Mouse (Mus musculus) limb, embryonic 10.5 days (tissue): ENCODE data around the gene Mmp8. TPM values are rescaled to one million over a fixed set of nuclear protein-coding genes. Genes with fewer than 3 reads are reported as not detected.

Experiments used
- DNase-seq: peaks from one replicate; pipeline ENCODE4 v3.0.0-alpha.2; 2017; ENCODE audit warnings: low spot score
- H3K27ac ChIP-seq: fragments of 300-500 bp; sonication (generic); 2 replicates; pipeline ENCODE4 v1.5.1; 2016; ENCODE audit warnings: mild to moderate bottlenecking
- H3K27me3 ChIP-seq: fragments of 300-500 bp; sonication (generic); 2 replicates; pipeline ENCODE4 v1.6.1; 2016; ENCODE audit warnings: low read depth, mild to moderate bottlenecking; ENCODE audit not compliant: poor library complexity, severe bottlenecking
- H3K36me3 ChIP-seq: fragments of 300-500 bp; sonication (generic); 2 replicates; pipeline ENCODE4 v1.6.1; 2016; ENCODE audit warnings: mild to moderate bottlenecking, moderate library complexity
- H3K4me1 ChIP-seq: fragments of 300-500 bp; sonication (generic); 2 replicates; pipeline ENCODE4 v1.6.1; 2016
- H3K4me3 ChIP-seq: fragments of 300-500 bp; sonication (generic); 2 replicates; pipeline ENCODE4 v1.5.1; 2016; ENCODE audit warnings: mild to moderate bottlenecking, moderate library complexity
- H3K9me3 ChIP-seq: fragments of 300-500 bp; sonication (generic); replicated peaks from 2 replicates; pipeline ENCODE4 v1.6.1; 2016; ENCODE audit warnings: mild to moderate bottlenecking
- WGBS: fragments of 180-500 bp; shearing (Covaris S2); methylation state at CpG from one replicate; pipeline ENCODE4 v1.1.7; 2016; 5-methylcytosine and 5-hydroxymethylcytosine counted together
- polyA plus RNA-seq: library from polyadenylated mRNA; unstranded; fragments of >200 nt; fragmentation: Nextera tagmentation; extraction: Ambion mirVana; gene quantifications from 2 replicates; pipeline ENCODE4 v1.2.1, GENCODE M21; 2016

Gene Mmp8
- not detected in 2 replicates for polyA plus RNA-seq

- H3K27ac ChIP-seq, result no peak within 1 kb of the TSS
- 88% methylated on average over 8 of the region's 8 CpGs for WGBS
- no peak for DNase-seq
- H3K4me1 ChIP-seq, result no peaks in the 10 kb centered on the region
- no peaks in the 10 kb centered on the region for H3K36me3 ChIP-seq
- H3K9me3 ChIP-seq, result no peaks in the 10 kb centered on the region
- no peaks in the 10 kb centered on the region for H3K27me3 ChIP-seq
- H3K4me3 ChIP-seq, result no peak within 1 kb of the TSS
Measured at GRCm38 (mm10) chr9:7558221-7559017, at the start of gene Mmp8. Gene Mmp8 (plus strand): TSS chr9:7558456.

DNA sequence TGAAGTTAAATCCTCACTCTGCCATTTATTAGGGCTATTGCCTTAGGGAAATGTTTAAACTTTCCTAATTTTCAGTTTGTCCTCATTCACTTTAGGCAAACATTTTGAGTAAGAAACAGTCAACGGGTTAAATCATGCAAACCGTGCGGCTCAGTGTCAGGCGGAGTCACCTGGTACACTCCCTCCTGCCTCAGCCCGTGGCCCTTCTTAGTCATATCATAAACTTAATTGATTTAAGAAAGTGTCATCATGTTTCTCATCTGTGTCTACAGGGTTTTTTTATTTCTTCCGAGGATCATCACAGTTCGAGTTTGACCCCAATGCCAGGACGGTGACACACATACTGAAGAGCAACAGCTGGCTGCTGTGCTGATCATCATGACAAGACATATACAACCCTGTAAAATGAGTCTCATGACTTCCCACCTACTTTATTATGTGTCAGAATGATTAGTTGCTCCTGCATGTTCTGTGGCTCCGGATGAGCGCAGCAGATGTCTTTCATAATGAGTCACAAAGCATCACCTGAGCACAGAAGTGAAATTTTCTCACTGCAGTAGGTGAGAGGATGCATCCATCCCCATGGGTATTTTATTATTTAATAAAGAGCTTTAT lies 48.5 kb upstream of the Mmp8 start:
- WGBS, result 88% methylated on average over 10 of the region's 10 CpGs
- H3K27ac ChIP-seq, result no peak overlapping the region
- no peaks in the 10 kb centered on the region for H3K27me3 ChIP-seq
- no peaks in the 10 kb centered on the region for H3K9me3 ChIP-seq
- no peak overlapping the region for H3K4me3 ChIP-seq
- no peaks in the 10 kb centered on the region for H3K4me1 ChIP-seq
- DNase-seq, result no peak
- H3K36me3 ChIP-seq, result no peaks in the 10 kb centered on the region

GRCm38 (mm10) chr9:7517944-7518571 lies 40.2 kb upstream of the Mmp8 start:
- H3K9me3 ChIP-seq, result no peaks in the 10 kb centered on the region
- no peaks in the 10 kb centered on the region for H3K27me3 ChIP-seq
- H3K36me3 ChIP-seq, result no peaks in the 10 kb centered on the region
- no peak overlapping the region for H3K4me3 ChIP-seq
- WGBS, result 82% methylated on average over 4 of the region's 4 CpGs
- no peak overlapping the region for H3K27ac ChIP-seq
- DNase-seq, result no peak
- H3K4me1 ChIP-seq, result no peaks in the 10 kb centered on the region

DNA sequence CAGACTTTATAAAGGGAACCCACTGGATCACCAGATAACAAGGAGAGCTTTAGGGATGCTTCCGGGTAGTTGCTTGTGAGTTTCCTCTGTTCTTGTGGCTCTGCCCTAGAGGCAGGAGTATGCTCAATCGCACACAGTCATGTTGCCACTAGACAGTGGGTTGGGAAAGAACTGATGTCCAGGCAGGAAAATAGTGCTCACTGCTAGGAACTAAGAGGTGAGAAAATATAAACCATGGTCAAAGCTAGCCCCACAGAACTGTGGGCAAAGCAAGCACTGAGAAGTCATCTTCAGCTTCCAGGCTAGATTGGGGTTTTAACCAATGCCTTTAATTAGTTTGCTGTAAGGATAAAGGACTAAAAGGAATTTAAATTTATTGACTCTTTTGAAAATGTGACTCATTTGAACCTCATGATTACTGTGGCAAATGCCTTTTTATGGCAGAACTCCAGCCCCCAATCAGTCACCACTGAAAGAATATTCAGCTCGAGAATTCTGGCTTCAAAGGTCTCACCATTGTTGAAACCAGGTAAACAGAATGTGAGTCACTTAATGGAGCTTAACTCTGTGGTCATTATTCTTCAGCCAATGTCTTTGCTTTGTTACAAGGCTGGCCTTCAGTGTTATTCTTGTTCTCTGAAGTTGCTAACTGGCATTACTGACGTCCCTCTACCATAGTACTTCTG lies 31.9 kb upstream of the Mmp8 start:
- H3K27me3 ChIP-seq, result no peaks in the 10 kb centered on the region
- WGBS, result 80% methylated on average over 4 of the region's 4 CpGs
- DNase-seq, result no peak
- H3K9me3 ChIP-seq, result no peaks in the 10 kb centered on the region
- no peak overlapping the region for H3K27ac ChIP-seq
- no peak overlapping the region for H3K4me3 ChIP-seq
- no peaks in the 10 kb centered on the region for H3K36me3 ChIP-seq
- H3K4me1 ChIP-seq, result no peaks in the 10 kb centered on the region

DNA sequence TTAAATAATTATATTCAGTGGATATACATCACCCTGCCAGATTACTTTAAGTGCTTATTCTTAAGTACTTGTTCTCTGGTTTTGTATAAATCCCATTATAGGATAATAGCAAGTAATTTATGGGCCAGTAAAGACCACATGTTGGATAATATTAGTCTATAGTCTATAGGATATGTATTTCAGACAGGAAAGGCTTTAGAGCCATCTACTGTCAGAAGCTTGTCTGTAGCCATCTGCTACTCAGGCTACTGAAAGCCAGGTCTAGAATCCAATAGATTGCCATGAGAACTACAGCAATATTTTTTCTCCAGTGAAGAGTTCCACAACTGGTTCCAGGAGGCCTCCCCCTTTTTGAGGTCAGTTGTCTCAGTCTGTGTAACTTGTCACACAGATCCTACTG lies 15.5 kb upstream of the Mmp8 start:
- Histone ChIP-seq H3K36me3 (no peaks in the 10 kb centered on the region), H3K4me1 (no peaks in the 10 kb centered on the region), H3K4me3 (no peak overlapping the region), H3K27ac (no peak overlapping the region), H3K27me3 (no peaks in the 10 kb centered on the region), H3K9me3 (no peaks in the 10 kb centered on the region)
- no peak for DNase-seq

DNA sequence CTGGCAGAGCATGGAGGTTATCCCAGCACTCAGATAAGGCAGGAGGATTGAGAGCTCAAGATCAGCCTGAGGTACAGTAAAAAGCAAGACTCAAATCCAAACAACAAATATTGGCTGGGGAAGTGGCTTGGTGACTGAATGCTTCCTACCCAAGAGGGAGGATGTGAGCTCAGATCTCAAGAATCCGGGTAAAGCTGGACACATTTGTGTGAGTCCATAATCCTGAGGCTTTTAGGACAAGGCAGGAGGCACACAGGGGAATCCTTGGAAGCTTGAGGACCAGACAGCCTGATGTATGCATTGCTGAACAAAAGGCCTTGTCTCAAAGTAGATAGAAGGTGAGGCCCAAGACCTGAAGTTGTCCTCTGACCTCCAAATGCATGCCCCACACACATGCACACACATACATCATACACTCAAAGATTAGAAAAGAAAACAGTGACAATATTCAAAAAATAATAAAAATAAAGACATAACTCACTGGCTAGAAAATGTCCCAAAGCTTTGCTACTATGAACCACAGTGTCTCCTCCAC lies 13.3 kb upstream of the Mmp8 start:
- no peak overlapping the region for H3K4me3 ChIP-seq
- DNase-seq, result no peak
- no peaks in the 10 kb centered on the region for H3K36me3 ChIP-seq
- H3K9me3 ChIP-seq, result no peaks in the 10 kb centered on the region
- H3K27me3 ChIP-seq, result no peaks in the 10 kb centered on the region
- H3K4me1 ChIP-seq, result no peaks in the 10 kb centered on the region
- H3K27ac ChIP-seq, result no peak overlapping the region
- WGBS, result 81% methylated on average over 1 of the region's 1 CpGs

DNA sequence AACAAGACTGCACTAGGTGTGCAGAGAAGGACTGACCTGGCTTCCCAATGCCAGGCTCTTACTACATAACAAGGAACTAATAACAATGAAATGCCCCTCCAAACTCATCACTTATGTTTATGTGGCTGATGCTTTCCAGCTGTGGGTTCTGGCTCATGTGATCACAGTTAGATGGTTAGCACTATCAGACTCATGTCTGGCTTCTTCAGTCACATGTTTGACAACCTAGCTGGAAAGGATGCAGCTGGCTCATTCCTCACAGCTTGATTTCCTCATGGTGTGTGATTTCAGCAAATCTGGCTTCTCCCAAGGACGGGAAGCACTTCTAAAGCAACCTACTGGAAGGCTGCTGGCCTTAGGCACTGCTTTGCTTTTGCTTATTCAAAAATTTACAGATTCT lies 12.8 kb upstream of the Mmp8 start:
- H3K9me3 ChIP-seq, result no peaks in the 10 kb centered on the region
- H3K27me3 ChIP-seq, result no peaks in the 10 kb centered on the region
- no peaks in the 10 kb centered on the region for H3K4me1 ChIP-seq
- H3K27ac ChIP-seq, result no peak overlapping the region
- H3K4me3 ChIP-seq, result no peak overlapping the region
- H3K36me3 ChIP-seq, result no peaks in the 10 kb centered on the region
- DNase-seq, result no peak
- WGBS, result 64% methylated on average over 1 of the region's 1 CpGs

DNA sequence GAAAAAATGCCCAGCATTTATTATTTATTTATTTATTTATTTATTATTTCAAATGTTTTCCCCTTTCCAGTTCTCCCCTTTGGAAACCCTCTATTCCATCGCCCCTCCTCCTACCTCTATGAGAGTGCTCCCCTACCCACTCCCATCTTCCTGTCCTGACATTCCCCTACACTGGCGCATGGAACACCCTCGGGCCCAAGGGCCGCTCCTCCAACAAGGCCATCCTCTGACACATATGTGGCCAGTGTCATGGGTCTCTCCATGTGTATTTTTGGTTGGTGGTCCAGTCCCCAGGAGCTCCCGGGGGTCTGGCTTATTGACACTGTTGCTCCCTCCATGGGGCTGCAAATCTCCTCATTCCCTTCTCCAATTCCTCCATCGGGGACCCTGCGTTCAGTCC lies 12.3 kb upstream of the Mmp8 start:
- Histone ChIP-seq H3K36me3 (no peaks in the 10 kb centered on the region), H3K27me3 (no peaks in the 10 kb centered on the region), H3K9me3 (no peaks in the 10 kb centered on the region), H3K27ac (no peak overlapping the region), H3K4me1 (no peaks in the 10 kb centered on the region), H3K4me3 (no peak overlapping the region)
- WGBS, result 94% methylated on average over 7 of the region's 7 CpGs
- DNase-seq, result no peak

DNA sequence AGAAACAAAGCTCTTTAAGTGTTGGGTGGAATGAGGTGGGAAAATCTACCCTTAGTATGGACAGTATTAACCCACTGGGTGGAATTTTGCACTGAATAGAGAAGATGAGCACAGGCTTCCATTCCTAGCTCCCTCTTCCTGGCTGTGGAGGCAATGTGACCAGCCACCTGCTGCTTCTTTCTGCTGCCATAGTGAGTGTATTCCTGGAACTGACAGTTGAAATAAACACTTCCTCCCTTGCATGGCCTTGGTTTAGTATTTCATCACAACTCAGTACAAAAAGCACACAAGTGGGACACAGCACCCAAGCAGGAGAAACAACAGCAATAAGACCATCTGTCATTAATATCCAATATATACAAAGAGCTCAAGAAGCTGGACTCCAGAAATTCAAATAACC lies 6.3 kb upstream of the Mmp8 start:
- no peak overlapping the region for H3K27ac ChIP-seq
- H3K27me3 ChIP-seq, result no peaks in the 10 kb centered on the region
- no peak overlapping the region for H3K4me3 ChIP-seq
- no peaks in the 10 kb centered on the region for H3K9me3 ChIP-seq
- no peaks in the 10 kb centered on the region for H3K4me1 ChIP-seq
- no peaks in the 10 kb centered on the region for H3K36me3 ChIP-seq
- DNase-seq, result no peak

DNA sequence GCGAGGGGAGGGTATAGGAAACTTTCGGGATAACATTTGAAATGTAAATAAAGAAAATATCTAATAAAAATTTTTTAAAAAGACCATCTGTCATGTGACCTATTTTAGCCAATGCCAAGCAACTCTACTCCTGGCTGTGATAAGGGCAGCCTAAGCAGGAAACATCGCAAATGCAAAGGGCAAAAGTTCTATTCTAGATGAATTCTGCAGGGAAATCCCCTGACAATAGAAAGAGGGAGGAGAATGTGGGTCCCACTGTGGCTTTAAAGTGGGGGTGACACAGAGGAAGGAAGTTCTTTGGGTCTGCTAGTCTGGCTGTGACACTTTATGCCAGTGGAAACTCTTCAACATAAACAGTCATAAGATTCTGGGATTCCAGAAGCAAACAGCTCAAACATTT lies 4.7 kb upstream of the Mmp8 start:
- no peak for DNase-seq

GRCm38 (mm10) chr9:7554382-7554781 lies 3.9 kb upstream of the Mmp8 start:
- Histone ChIP-seq H3K27me3 (no peaks in the 10 kb centered on the region), H3K9me3 (no peaks in the 10 kb centered on the region), H3K4me1 (no peaks in the 10 kb centered on the region), H3K36me3 (no peaks in the 10 kb centered on the region), H3K4me3 (no peak overlapping the region), H3K27ac (no peak overlapping the region)
- no peak for DNase-seq
- 44% methylated on average over 3 of the region's 3 CpGs for WGBS

More for the DNA sequence above, 4.7 kb upstream of the Mmp8 start:
- 89% methylated on average over 3 of the region's 3 CpGs for WGBS
- no peak overlapping the region for H3K4me3 ChIP-seq
- H3K27me3 ChIP-seq, result no peaks in the 10 kb centered on the region
- no peaks in the 10 kb centered on the region for H3K4me1 ChIP-seq
- no peak overlapping the region for H3K27ac ChIP-seq
- no peaks in the 10 kb centered on the region for H3K9me3 ChIP-seq
- no peaks in the 10 kb centered on the region for H3K36me3 ChIP-seq

DNA sequence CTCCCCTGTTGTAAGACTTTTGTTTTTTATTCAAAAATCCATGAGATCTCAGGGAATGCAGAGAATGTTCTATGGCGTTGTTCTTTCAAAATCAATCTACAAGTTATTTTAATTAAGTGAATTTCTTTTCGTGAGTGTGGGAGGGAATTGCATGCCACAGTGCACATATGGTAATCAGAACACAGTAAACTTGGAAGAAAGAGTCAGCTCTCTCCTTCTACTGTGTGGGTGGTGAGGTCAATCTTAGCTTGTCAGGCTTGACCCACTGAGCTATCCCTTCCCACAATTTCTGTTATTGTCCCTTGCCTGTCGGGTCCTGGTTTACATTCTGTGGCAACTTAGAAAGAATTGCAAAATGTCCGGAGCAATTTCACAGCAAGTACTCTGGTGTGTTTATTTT lies 1.8 kb downstream of the Mmp8 start:
- Histone ChIP-seq H3K4me1 (no peaks in the 10 kb centered on the region), H3K9me3 (no peaks in the 10 kb centered on the region), H3K27ac (no peak overlapping the region), H3K36me3 (no peaks in the 10 kb centered on the region), H3K4me3 (no peak overlapping the region), H3K27me3 (no peaks in the 10 kb centered on the region)
- 81% methylated on average over 4 of the region's 4 CpGs for WGBS
- no peak for DNase-seq

DNA sequence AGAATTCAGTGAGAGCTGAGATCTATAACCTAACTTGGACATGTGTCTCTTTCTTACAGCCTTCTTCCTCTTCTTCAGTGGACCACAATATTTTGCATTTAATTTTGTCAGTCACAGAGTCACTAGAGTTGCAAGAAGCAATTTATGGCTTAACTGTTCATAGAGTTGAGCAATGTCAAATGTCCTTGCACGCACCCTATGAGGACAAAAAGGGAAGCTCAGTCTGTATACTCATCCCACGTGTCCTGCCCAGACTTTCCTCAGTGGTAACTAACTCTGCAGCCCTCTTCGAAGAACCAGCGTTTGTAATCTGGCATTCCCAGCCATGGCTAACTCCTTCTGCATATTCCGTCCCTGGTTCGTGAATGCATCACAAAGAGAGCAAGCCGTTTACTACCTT lies 9.1 kb downstream of the Mmp8 start:
- Histone ChIP-seq H3K4me1 (no peaks in the 10 kb centered on the region), H3K9me3 (no peaks in the 10 kb centered on the region), H3K36me3 (no peaks in the 10 kb centered on the region), H3K27ac (no peak overlapping the region), H3K4me3 (no peak overlapping the region), H3K27me3 (no peaks in the 10 kb centered on the region)
- WGBS, result 70% methylated on average over 7 of the region's 7 CpGs
- no peak for DNase-seq
